Comparison of ENCODE assay signal across 20 mouse cellular contexts in the genomic region with DNA sequence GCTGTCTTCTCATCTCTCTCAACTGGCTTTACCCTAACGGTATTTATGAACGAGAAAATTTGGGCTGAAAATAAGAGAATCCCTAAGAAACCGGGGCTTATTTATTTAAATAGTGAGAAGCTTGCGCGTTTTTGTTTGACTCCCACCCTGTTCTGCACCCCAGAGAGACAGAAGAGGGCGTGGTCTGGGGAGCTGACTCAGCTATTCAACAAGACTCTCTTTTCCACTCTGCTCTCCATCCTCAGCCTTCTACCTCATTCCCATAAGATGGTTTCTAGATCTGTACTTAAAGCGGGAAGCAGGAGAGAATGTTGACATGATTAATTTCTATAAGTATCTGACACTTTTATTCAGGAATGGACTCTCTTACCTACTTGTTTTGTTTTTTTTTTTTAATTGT.
"Had no signal": no experiment of that assay in that cellular context is flagged by ENCODE, and none has a peak within 500 bp of the region (broad histone marks: within the 10 kb centered on the region; RNA-seq: fewer than 3 reads in every experiment).

No protein-coding gene starts in this region.

- H3K27me3 ChIP-seq: lung, embryonic 15.5 days; midbrain, embryonic 12.5 days; neural tube, embryonic 13.5 days; neural tube, embryonic 15.5 days had no signal

- H3K4me2 ChIP-seq: lung, embryonic 15.5 days; midbrain, embryonic 12.5 days; neural tube, embryonic 13.5 days; neural tube, embryonic 15.5 days had no signal

- H3K9me3 ChIP-seq: lung, embryonic 15.5 days; midbrain, embryonic 12.5 days; neural tube, embryonic 15.5 days had no signal

- H3K36me3 ChIP-seq: lung, embryonic 15.5 days; midbrain, embryonic 10.5 days; midbrain, embryonic 12.5 days; neural tube, embryonic 13.5 days; neural tube, embryonic 15.5 days had no signal

- H3K4me1 ChIP-seq: lung, embryonic 15.5 days; midbrain, embryonic 12.5 days; neural tube, embryonic 13.5 days; neural tube, embryonic 15.5 days had no signal

- H3K9ac ChIP-seq: lung, embryonic 15.5 days; midbrain, embryonic 12.5 days; neural tube, embryonic 13.5 days; neural tube, embryonic 15.5 days had no signal

- H3K27ac ChIP-seq: lung, embryonic 15.5 days; midbrain, embryonic 10.5 days; midbrain, embryonic 12.5 days; neural tube, embryonic 13.5 days; neural tube, embryonic 15.5 days had no signal

- H3K4me3 ChIP-seq: lung, embryonic 15.5 days; midbrain, embryonic 10.5 days; midbrain, embryonic 12.5 days; myocyte; neural tube, embryonic 13.5 days; neural tube, embryonic 15.5 days had no signal

- ATAC-seq: lung, postnatal 0 days; midbrain, embryonic 16.5 days had no signal

- DNase-seq: lung, adult 18-20 months; lung, postnatal 14 days; lung, postnatal 4 days; midbrain, embryonic 14.5 days; retina, postnatal 1 day; right cerebral cortex, adult 18-20 months; right cerebral cortex, postnatal 25 days; right cerebral cortex, postnatal 4 days; spleen, adult 18-20 months; thymus, adult 18-20 months; thymus, postnatal 14 days; thymus, postnatal 36 days had no signal
